Mouse (Mus musculus): Measurements from ENCODE around the gene Trmt44. TPM values are rescaled to one million over a fixed set of nuclear protein-coding genes. Genes with fewer than 3 reads are reported as not detected.
"Not testable (repeated sequence)": the region's sequence is repeated elsewhere in the genome, so short reads cannot be mapped to it uniquely, and the experiment has no call there.

The Trmt44 gene
- total RNA-seq, 1 experiment from 2014 or later, result 6.6 TPM

GRCm38 (mm10) chr5:35592081-35592736 is 17.3 kb upstream of the Trmt44 start:
- 0 out of 2 replicates have a peak, but pooled peaks have one; percentile 36 for ATAC-seq (replicated peaks; ENCODE audit: low read depth, poor library complexity, severe bottlenecking)

- no peak for ATAC-seq (replicated peaks; ENCODE audit: low read depth, poor library complexity, severe bottlenecking)
Observed at GRCm38 (mm10) chr5:35591497-35591896, 16.6 kb upstream of the Trmt44 start.

DNA sequence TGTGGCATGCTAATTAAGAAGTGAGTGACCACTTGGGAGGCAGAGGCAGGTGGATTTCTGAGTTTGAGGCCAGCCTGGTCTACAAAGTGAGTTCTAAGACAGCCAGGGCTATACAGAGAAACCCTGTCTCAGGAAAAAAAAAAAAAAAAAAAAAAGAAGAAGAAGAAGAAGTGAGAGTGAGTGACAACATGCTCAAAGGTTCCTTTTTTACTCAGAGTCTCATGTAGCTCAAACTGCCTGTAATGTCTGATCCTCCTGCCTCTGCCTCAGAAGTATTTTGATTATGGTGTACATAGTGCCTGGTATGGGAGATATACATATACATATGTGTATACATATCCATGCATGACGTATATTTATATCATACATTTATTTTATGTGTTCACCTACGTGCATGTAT is 9.4 kb upstream of the Trmt44 start:
- ATAC-seq (replicated peaks; ENCODE audit: low read depth, poor library complexity, severe bottlenecking), result not testable (repeated sequence)

GRCm38 (mm10) chr5:35583221-35583783 is 8.4 kb upstream of the Trmt44 start:
- ATAC-seq (replicated peaks; ENCODE audit: low read depth, poor library complexity, severe bottlenecking), result peak; percentile 66

DNA sequence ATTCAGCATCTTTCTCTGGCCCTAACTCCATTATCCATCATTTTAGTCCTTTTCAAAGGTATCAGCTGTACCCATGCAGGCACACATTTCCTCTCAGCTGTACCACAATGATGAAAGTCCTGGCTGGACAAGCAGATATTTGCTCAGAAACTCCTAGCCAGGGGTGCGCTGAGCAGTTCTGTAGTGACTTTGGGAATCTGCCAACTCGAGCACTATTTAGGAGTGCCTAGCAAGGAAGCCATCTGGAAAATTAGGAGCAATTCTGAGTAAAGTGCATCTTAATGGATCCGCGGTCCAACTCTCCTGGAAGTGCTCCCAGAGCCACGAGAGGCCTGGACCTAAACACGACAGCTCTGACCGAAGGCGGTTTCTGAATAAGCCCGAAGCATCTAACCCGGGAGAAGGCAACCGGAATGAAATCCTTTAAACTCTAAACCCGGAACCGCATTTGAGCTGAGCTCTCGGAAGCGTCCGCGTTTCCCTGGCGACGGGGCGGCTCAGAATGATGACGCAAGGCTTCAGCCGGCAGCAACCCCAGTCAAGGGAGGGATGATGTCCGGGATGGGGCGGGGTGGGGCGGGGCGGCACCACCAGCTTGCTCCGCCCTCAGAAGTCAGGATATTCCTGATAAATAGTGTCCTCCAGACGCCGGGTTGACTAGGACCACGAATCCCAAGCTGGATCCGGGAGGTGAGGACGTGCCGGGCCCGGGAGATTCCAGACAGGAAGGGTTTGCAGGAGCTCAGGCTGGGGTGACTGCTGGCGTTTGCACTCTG is 7.8 kb upstream of the Trmt44 start, which contains the start of gene Acox3:
Gene Acox3 (plus strand): TSS at position 596 of the 776 bp plus-strand sequence.
- ATAC-seq (replicated peaks; ENCODE audit: low read depth, poor library complexity, severe bottlenecking), result peak; percentile 95

- ATAC-seq (replicated peaks; ENCODE audit: low read depth, poor library complexity, severe bottlenecking), result no peak
Observed at GRCm38 (mm10) chr5:35580156-35580922, 5.5 kb upstream of the Trmt44 start.

- ATAC-seq (replicated peaks; ENCODE audit: low read depth, poor library complexity, severe bottlenecking), result no peak
Observed at GRCm38 (mm10) chr5:35579247-35579893, 4.5 kb upstream of the Trmt44 start.

GRCm38 (mm10) chr5:35578411-35578810 is 3.5 kb upstream of the Trmt44 start:
- ATAC-seq (replicated peaks; ENCODE audit: low read depth, poor library complexity, severe bottlenecking), result no peak

DNA sequence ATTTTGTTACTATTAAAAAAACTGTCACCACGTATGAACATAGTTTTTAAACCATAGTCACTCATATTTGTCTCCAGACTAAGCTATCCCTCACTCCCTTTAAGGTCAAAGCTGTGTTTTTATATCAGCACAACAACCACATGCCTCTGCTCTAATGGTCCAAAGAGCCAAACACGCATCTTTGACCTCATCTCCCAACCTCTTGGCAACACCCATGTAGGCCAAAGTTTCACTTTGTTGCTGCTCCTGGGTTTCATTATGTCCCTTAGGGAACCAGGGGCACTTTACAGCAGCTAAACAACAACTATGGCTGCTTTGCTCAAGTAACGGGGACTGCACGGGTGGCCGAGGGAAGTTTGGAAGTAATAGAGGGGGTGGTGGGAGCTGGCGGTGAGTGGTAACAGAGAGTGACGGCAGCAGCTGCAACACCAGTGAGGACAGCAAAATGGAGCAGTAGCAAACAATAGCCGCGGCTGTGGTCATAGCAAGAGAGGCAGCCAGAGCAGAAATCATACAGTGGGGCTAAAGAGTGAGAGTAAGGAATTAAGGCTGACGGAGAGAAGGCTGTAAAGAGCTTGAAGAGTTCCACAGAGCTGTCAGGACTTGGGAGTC is 1.6 kb upstream of the Trmt44 start:
- ATAC-seq (replicated peaks; ENCODE audit: low read depth, poor library complexity, severe bottlenecking), result no peak

GRCm38 (mm10) chr5:35571546-35571945 is 3.3 kb downstream of the Trmt44 start:
- no peak for ATAC-seq (replicated peaks; ENCODE audit: low read depth, poor library complexity, severe bottlenecking)

GRCm38 (mm10) chr5:35566632-35567031 is 8.2 kb downstream of the Trmt44 start:
- ATAC-seq (replicated peaks; ENCODE audit: low read depth, poor library complexity, severe bottlenecking), result no peak

DNA sequence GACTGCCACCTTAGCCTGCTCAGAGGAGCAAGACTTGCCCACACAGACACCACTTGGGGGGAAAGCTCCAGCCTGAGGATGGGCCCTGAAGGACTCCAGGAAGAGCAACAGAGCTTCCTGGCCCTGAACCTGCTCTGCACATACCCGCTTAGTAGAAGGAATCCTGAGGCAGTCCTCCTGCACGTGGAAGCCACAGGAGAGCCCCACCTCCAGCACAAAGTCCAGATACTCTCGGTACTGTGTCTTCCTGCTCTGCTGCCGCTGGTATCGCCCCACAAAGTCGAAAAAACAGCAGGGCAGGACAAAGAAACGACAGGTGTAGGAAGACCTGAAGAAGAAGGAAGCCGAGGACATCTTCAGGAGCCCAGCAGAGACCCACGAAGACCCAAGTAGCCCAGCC is 9.7 kb downstream of the Trmt44 start:
- no peak for ATAC-seq (replicated peaks; ENCODE audit: low read depth, poor library complexity, severe bottlenecking)

- peak; percentile 86 for ATAC-seq (replicated peaks; ENCODE audit: low read depth, poor library complexity, severe bottlenecking)
Observed at GRCm38 (mm10) chr5:35563449-35563848, 11.4 kb downstream of the Trmt44 start.

DNA sequence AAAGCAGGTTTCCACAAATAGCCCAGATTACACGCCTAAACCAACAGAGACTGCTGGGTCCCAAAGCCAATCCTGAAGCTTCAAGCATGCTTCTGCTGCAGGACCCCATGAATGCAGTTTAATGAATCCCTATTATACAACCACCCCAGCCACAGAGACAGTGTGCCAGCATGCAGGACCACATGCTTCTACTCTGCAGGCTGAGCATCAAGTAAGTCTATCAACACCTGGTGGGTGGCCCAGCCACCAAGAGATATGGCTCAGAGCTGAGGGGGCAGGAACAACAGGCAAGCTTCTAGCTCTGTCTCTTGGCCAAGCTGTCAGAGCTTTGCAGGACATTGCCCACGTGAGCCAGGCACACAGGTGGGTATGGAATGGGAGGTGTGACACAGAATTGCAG is 12.3 kb downstream of the Trmt44 start:
- no peak for ATAC-seq (replicated peaks; ENCODE audit: low read depth, poor library complexity, severe bottlenecking)

GRCm38 (mm10) chr5:35559447-35559846 is 15.4 kb downstream of the Trmt44 start:
- ATAC-seq (replicated peaks; ENCODE audit: low read depth, poor library complexity, severe bottlenecking), result no peak

- ATAC-seq (replicated peaks; ENCODE audit: low read depth, poor library complexity, severe bottlenecking), result no peak
Observed at GRCm38 (mm10) chr5:35557946-35558621, 16.8 kb downstream of the Trmt44 start.

- no peak for ATAC-seq (replicated peaks; ENCODE audit: low read depth, poor library complexity, severe bottlenecking)
Observed at GRCm38 (mm10) chr5:35556393-35556792, 18.5 kb downstream of the Trmt44 start.

DNA sequence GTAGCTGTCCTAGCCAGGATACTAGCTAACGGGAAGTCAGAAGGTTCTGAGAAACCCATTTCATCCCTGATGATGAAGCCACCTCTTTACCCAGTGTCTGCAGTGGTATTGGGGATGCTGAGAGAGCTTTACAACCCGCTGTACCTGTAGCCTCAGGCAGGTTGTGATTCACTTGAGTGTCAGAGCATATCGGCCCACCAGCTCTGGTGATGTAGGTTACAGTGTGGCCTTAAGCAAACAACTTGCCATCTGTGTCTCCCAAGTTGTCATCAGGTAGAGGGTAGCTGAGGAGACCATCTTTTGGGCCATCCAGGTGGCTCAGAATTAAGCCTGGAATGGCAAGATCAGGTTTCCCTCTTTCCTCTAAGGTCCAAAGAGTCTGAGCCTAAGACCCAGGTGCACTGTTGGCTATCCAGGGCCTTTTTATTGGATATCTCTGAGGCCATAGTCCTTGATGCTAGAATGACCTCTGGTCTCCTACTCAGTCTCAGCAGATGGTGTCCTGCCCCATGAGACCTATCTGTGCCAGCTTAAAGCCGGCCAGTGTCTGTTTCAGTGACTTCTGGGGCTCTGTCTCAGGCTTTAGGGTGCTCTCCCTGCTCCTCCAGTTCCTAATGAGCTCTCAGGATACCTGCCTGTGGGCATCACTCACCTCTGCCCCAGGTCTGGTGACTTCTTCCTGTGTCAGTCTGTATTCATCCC is 21.9 kb downstream of the Trmt44 start:
- ATAC-seq (replicated peaks; ENCODE audit: low read depth, poor library complexity, severe bottlenecking), result no peak

Data from common myeloid progenitor, adult 5-6 weeks (primary cell).